Mouse (Mus musculus): ENCODE data around the gene Msi2. TPM values are rescaled to one million over a fixed set of nuclear protein-coding genes. Genes with fewer than 3 reads are reported as not detected.
A peak's percentile ranks its signal among the peaks of the same experiment; 100 is the strongest.

Msi2 gene
- total RNA-seq, 2 experiments from 2014 or later = 116 to 123 TPM

DNA sequence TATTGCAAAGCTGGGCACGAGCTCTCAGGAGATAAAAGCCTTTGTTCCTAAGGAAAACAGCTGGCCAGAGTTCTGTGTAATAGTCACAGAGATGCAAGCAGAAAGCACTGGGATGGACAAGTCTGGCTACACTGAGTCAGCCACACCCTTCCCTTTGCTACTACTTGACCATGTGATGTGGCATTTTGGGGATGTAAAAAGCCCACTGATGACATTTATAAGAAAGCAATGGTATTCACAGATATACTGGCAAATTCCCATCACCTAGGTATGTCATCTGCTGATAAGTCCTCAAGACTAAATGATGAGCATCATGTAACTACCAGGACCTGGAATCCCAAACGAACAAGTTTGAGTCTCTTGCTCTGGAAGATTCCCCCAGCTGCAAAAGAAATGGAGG is 113.7 kb downstream of the Msi2 start:
- no peak for DNase-seq (ENCODE audit: low spot score in 2 of 2)
- intact Hi-C loops (cut with DNase I) = no loop called here

- DNase-seq (ENCODE audit: low spot score in 2 of 2) = no peak
- intact Hi-C loops (cut with DNase I) = no loop called here
Observed at GRCm38 (mm10) chr11:88603366-88603765, 114.9 kb downstream of the Msi2 start.

GRCm38 (mm10) chr11:88602471-88603120 is 115.7 kb downstream of the Msi2 start:
- no peak for DNase-seq (ENCODE audit: low spot score in 2 of 2)
- intact Hi-C loops (cut with DNase I) = no loop called here

- intact Hi-C loops (cut with DNase I) = no loop called here
Observed at GRCm38 (mm10) chr11:88600194-88600593, 118.1 kb downstream of the Msi2 start.

GRCm38 (mm10) chr11:88599332-88600130 is 118.8 kb downstream of the Msi2 start:
- peak; percentile 41 to 69 for DNase-seq (ENCODE audit: low spot score in 2 of 2)

More at GRCm38 (mm10) chr11:88600194-88600593, 118.1 kb downstream of the Msi2 start:
- DNase-seq (ENCODE audit: low spot score in 2 of 2) = no peak

GRCm38 (mm10) chr11:88598848-88599175 is 119.5 kb downstream of the Msi2 start:
- DNase-seq (ENCODE audit: low spot score in 2 of 2) = no peak
- intact Hi-C loops (cut with DNase I) = no loop called here

More at GRCm38 (mm10) chr11:88599332-88600130, 118.8 kb downstream of the Msi2 start:
- intact Hi-C loops (cut with DNase I) = no loop called here

DNA sequence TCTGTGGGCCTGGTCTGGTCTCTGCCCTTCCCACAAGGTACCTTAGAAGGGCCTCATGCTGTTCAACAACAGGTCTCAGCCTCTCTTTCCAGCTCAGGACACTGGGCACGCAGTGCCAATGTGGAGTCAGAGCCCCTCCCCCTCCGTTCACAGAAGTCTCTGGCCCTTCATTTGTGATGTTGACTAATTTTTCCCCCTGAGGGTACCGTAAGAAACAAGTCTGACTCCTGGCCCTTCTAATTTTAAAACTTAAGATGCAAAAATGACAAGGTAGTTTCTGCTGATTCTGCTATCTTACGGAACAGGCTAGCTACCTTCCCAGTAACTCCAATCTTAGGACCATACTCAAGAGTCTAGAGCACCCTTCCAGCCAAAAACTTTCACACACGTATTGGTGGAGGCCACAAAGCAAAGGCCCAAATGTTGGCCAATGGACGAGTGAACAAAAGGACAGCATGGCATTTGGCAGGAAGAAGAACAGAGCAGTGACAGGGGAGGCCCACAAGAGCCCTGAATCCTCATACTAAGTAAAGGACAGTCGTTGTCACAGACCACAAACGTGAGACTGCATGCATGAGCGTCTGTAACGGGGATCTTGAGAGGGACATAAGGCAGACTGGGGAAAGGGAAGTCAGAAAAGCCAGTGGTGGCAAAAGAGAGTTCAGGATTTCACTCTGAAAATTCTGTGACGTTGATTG is 120.0 kb downstream of the Msi2 start:
- DNase-seq (ENCODE audit: low spot score in 2 of 2) = no peak
- intact Hi-C loops (cut with DNase I) = no loop called here

- DNase-seq (ENCODE audit: low spot score in 2 of 2) = no peak
- intact Hi-C loops (cut with DNase I) = no loop called here
Observed at GRCm38 (mm10) chr11:88595616-88596015, 122.7 kb downstream of the Msi2 start.

DNA sequence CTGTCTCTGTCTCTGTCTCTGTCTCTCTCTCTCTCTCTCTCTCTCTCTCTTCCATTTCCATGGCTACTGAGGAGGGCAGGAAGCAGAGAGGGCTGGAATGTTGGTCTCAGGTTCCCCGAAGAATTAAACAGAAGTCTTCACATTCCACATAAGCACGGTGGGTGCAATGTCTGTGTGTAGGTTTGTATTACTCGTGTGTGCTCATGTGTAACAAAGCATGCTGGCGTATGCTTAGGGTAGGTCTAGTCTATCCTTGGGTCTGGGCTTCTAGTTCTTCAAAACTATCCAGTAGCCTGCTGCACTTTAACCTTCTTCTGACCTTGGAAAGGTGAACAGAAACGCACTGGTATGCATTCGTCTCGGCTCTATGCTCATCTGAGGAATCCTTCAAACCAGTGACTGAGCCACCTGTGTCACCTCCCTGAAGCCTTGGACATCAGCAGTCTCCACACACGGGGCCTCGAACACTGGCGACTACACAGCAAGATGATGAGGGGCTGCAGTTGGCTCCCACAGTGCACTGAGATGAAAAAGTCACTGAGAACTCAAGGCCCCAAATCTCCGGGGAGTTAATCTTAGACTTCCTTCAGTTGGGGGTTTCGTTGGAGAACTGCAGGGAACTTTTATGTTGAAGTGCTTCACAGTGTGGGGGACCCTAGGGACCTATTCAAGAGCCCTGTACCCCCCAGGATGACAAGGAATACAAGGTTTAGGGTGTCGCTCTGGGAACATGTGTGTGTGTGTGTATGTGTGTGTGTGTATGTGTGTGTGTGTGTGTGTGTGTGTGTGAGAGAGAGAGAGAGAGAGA is 123.3 kb downstream of the Msi2 start:
- intact Hi-C loops (cut with DNase I) = no loop called here
- no peak for DNase-seq (ENCODE audit: low spot score in 2 of 2)

DNA sequence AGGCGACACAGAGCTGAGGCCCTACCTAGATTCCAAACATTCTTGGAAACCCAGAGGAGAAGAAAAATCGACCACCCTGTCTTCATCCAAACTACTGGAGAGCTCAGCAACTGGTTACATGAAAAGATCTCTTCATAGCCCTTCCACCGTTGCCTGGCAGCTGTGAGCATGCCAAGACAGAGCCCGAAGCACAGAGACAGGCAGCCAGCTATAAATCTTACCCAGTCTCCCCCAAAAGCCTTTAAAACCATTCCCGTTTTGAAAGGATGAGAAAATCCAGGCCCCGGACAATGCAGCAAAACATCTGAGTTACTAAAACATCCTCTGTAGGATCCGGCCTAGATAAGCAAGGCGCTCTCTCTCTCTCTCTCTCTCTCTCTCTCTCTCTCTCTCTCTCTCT is 124.3 kb downstream of the Msi2 start:
- intact Hi-C loops (cut with DNase I) = no loop called here
- no peak for DNase-seq (ENCODE audit: low spot score in 2 of 2)

- intact Hi-C loops (cut with DNase I) = no loop called here
- peak in 1 of 2 experiments; percentile 23 for DNase-seq (ENCODE audit: low spot score in 2 of 2)
Observed at GRCm38 (mm10) chr11:88592099-88592498, 126.2 kb downstream of the Msi2 start.

DNA sequence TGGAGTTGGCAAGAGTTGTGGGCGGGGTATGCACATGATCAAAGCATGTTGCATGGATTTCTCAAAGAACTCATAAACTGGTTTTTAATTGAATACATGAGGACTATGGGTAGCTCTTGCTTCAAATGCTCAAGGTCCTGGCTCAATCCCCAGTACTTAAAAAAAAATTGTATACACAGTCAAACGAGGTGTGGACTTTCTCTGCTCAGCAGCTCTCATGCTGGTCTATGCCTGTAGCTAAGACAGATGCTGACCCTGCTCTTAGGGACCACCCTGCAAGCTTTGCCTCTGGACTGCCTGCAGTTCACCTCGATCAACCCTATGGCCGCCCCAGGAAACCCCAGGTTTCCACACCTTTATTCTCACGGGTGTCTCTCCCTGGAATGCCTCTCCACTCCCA is 127.7 kb downstream of the Msi2 start:
- DNase-seq (ENCODE audit: low spot score in 2 of 2) = no peak
- intact Hi-C loops (cut with DNase I) = no loop called here

DNA sequence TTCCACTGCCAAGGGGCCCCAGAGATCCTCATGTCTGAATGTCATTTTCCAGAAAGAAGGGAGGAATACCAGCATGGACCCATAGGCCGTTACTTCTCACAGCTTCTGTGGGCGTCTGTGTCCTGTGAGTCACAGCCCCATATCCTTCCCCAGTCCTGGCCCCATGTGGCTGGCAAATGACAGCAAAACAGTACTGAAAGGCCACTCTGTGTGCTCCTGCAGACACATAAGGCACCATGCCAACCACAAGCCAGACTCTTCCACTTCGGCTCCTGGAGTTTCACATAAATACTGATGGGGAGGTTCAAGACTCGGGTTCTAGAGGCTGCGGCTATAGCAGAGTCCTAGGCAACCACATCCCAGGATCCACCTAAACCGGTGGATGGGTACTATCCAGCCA is 128.7 kb downstream of the Msi2 start:
- intact Hi-C loops (cut with DNase I) = no loop called here

DNA sequence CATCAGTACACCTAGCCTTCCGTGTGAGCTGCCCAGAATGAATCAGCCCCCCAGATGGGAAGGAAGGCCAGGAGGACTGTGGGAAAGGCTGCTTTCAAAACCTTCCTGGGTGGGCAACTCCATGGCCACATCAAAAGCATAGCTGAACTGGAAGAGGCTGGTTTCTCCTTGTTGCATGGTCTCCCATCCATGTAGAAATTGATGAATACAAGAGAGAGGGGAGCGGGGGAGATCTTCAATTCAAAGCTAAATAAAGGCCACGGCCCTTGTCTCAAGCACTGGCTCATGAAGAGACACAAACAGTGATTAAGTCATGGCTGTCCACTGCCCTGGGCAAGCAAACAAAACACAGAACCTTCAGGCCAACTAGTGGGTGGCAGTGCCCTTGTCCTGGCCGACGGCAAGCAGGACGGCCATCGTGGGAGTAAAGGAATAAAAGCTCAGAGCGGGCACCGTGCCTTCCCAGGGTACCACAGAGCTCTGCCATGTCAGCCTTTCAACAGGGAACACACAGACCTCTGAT is 129.6 kb downstream of the Msi2 start:
- no peak for DNase-seq (ENCODE audit: low spot score in 2 of 2)
- intact Hi-C loops (cut with DNase I) = no loop called here

More for the DNA sequence above, 128.7 kb downstream of the Msi2 start:
- no peak for DNase-seq (ENCODE audit: low spot score in 2 of 2)

- no peak for DNase-seq (ENCODE audit: low spot score in 2 of 2)
- intact Hi-C loops (cut with DNase I) = no loop called here
Observed at GRCm38 (mm10) chr11:88587710-88588109, 130.6 kb downstream of the Msi2 start.

DNA sequence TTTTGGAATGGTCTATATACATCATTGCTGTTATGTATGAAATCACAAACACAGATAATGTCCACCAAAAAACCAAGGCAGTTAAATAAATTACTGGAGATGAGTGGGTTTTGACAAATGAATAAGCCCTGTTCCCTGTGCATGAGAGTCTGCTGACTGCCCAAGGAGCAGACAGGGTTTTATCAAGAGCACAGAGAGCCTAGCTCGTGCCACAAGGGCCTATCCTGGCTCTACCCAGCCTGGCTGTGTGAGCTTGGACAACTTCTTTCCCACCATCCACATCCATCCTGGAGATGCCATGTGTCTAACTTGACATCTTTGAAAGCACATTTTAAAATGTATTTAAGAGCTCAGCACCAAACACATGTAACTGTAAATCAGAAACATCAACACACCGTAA is 132.4 kb downstream of the Msi2 start:
- intact Hi-C loops (cut with DNase I) = no loop called here
- DNase-seq (ENCODE audit: low spot score in 2 of 2) = no peak

- intact Hi-C loops (cut with DNase I) = no loop called here
- DNase-seq (ENCODE audit: low spot score in 2 of 2) = peak in 1 of 2 experiments; percentile 50
Observed at GRCm38 (mm10) chr11:88585171-88585632, 133.1 kb downstream of the Msi2 start.

DNA sequence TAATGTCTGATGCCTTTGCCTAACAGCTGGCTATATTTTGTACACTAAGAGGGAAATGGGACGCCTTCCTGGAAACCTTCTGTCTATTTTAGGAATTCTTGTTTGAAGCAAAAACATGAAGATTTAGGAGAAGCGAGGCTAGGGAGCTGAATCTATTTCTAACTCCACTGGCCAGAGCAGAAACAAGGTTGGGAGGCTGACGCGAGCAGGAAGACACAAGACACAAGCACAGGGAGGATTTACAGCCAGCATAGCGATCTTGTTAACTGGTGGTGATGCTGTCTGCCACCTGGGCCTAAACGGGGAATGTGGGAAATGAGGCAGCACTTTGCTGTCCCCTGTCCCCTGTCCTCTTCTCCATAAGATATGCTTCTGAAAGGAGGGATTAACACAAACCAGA is 134.4 kb downstream of the Msi2 start:
- peak in 1 of 2 experiments; percentile 49 for DNase-seq (ENCODE audit: low spot score in 2 of 2)
- intact Hi-C loops (cut with DNase I) = loop anchor here (5.0 kb wide), 1 partner anchor 133 kb away; the partner anchor contains the start of gene Msi2

DNA sequence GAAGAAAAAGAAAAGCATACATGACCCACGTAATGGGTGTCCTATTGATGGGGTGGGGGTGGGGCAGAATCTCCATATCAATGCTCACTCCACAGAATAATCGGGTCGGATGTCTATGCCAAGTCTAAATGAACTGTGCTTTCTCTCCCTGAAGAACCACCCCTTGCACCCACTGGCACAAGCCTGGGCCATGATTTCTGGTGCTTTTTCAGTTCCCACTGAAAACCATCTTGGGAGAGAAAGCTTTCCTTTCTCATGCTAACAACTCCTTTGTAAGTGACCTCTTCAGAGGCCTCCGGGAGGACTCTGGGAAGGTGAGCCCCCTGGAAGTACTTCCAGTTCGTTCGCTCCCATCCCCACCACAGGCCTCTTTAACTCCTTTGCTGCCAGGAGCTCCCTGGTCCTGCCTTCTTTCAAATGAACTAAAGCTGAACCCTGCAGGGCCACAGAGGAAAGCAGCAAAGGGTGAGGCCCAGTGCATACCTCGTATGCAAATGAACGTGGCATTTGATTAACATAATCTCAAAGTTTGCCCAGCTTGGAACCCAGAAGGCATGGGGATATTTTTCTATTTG is 135.0 kb downstream of the Msi2 start:
- DNase-seq (ENCODE audit: low spot score in 2 of 2) = peak in 1 of 2 experiments; percentile 62
- intact Hi-C loops (cut with DNase I) = loop anchor here (5.0 kb wide), 1 partner anchor 134 kb away; the partner anchor contains the start of gene Msi2
